Mouse (Mus musculus): Measurements from ENCODE around the gene Phip. TPM values are rescaled to one million over a fixed set of nuclear protein-coding genes. Genes with fewer than 3 reads are reported as not detected.

Phip gene
- total RNA-seq, 2 experiments from 2014 or later, result 82.4 to 104 TPM

Other genes starting within 250 kb of the Phip start
- 0.13 and 2.1 TPM in 2 replicates for gene Irak1bp1, start 146.0 kb downstream of the Phip start, total RNA-seq (2014; fragmentation: Nextera tagmentation)
- gene Irak1bp1, start 146.0 kb downstream of the Phip start, total RNA-seq (2017), result 1.5 and 2.7 TPM in 2 replicates
- 1.9 and 5.8 TPM in 2 replicates for gene Hmgn3, start 171.2 kb upstream of the Phip start, total RNA-seq (2014; fragmentation: Nextera tagmentation)
- 2.2 and 8.2 TPM in 2 replicates for gene Hmgn3, start 171.2 kb upstream of the Phip start, total RNA-seq (2017)